Mouse (Mus musculus): ENCODE data around the gene Cit. TPM values are rescaled to one million over a fixed set of nuclear protein-coding genes. Genes with fewer than 3 reads are reported as not detected.

Gene Cit
- polyA plus RNA-seq, 1 experiment = 14.1 TPM

DNA sequence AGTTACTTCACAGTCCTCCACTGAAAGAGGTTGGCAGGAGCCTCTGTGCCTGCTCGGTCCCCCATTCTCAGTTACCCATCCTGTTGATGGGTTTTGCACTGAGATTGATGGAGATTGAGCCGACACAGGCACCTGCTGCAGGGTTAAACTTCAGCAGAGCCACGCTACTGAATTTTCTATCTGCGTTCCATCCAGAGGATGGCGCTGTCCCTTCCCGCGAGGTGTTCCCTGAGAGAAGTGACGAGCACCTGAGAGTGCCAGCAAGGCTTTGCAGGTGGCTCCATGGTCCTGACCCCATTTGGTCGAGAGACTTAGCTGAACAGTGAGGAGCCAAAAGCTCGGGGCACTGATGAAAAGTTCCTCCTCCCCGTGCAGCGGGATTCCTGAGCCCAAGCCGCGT lies 111.0 kb downstream of the Cit start:
- over 99% methylated on average over 14 of the region's 14 CpGs for WGBS
- H3K4me3 ChIP-seq (ENCODE audit: control insufficient read depth, insufficient read depth, low read length) = no peak overlapping the region
- no peaks in the 10 kb centered on the region for H3K4me1 ChIP-seq (replicated peaks; ENCODE audit: control insufficient read depth, insufficient read depth, low read length)
- DNase-seq = no peak
- H3K27me3 ChIP-seq (ENCODE audit: control insufficient read depth, insufficient read depth, low read length) = no peaks in the 10 kb centered on the region
- H3K36me3 ChIP-seq (ENCODE audit: control insufficient read depth, insufficient read depth, low read length) = peaks cover 12% of the 10 kb centered on the region
- TF ChIP-seq CTCF (IDR thresholded peaks at IDR 0.05; ENCODE audit: borderline replicate concordance, control insufficient read depth, extremely low read depth, insufficient read depth, low read length, poor library complexity) (no peak), POLR2A (IDR thresholded peaks at IDR 0.05; ENCODE audit: control insufficient read depth, extremely low read depth, insufficient read depth, low read length, poor library complexity) (no peak)
- H3K27ac ChIP-seq (ENCODE audit: control insufficient read depth, insufficient read depth, low read length) = no peak overlapping the region

DNA sequence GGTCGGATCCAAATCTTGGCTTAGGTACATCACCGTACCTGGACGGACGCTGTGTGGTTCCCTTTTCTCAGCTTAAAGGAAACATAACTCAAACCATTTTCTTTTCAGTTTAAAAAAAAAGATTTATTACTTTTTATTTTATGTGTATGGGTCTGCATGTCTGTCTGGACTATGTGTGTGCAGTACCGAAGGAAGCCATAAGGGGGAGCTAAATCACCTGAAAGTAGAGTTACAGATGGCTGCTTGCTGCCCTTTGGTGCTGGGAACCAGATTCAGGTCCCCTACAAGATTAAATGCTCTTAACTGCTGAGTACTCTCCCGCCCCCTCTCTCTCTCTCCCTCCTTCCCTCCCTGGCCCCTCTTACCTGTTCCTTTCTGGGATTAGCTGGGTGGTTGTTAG lies 112.1 kb downstream of the Cit start:
- no peak overlapping the region for H3K4me3 ChIP-seq (ENCODE audit: control insufficient read depth, insufficient read depth, low read length)
- DNase-seq = no peak
- no peak overlapping the region for H3K27ac ChIP-seq (ENCODE audit: control insufficient read depth, insufficient read depth, low read length)
- no peaks in the 10 kb centered on the region for H3K4me1 ChIP-seq (replicated peaks; ENCODE audit: control insufficient read depth, insufficient read depth, low read length)
- H3K36me3 ChIP-seq (ENCODE audit: control insufficient read depth, insufficient read depth, low read length) = peaks cover 8% of the 10 kb centered on the region
- no peaks in the 10 kb centered on the region for H3K27me3 ChIP-seq (ENCODE audit: control insufficient read depth, insufficient read depth, low read length)
- no peak for TF ChIP-seq POLR2A (IDR thresholded peaks at IDR 0.05; ENCODE audit: control insufficient read depth, extremely low read depth, insufficient read depth, low read length, poor library complexity)
- WGBS = 98% methylated on average over 6 of the region's 6 CpGs

DNA sequence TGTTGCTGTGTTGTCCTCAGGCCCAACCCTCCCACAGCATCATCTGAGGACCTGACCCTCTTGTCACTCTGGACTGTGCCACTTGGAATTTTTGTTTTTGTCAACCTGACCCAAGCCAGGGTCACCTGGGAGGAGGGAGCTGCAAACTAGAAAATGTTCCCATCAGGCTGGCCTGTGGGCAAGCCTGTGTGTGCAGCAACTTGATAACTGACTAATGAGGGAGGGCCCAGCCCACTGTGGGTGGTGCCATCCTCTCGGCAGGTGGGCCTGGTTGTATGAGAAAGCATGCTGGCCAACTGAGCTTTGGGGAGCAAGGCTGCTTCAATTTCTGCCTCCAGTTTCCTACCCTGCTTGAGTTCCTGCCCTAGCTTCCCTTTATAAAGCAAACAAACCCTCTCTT lies 113.3 kb downstream of the Cit start:
- Histone ChIP-seq H3K4me3 (ENCODE audit: control insufficient read depth, insufficient read depth, low read length) (no peak overlapping the region), H3K36me3 (ENCODE audit: control insufficient read depth, insufficient read depth, low read length) (peaks cover 8% of the 10 kb centered on the region; the same call in 1 of the 2 replicates), H3K27ac (ENCODE audit: control insufficient read depth, insufficient read depth, low read length) (no peak overlapping the region), H3K27me3 (ENCODE audit: control insufficient read depth, insufficient read depth, low read length) (no peaks in the 10 kb centered on the region), H3K4me1 (replicated peaks; ENCODE audit: control insufficient read depth, insufficient read depth, low read length) (no peaks in the 10 kb centered on the region)
- 92% methylated on average over 1 of the region's 1 CpGs for WGBS
- DNase-seq = no peak
- TF ChIP-seq CTCF (IDR thresholded peaks at IDR 0.05; ENCODE audit: borderline replicate concordance, control insufficient read depth, extremely low read depth, insufficient read depth, low read length, poor library complexity) = no peak
- no peak for TF ChIP-seq POLR2A (IDR thresholded peaks at IDR 0.05; ENCODE audit: control insufficient read depth, extremely low read depth, insufficient read depth, low read length, poor library complexity)

DNA sequence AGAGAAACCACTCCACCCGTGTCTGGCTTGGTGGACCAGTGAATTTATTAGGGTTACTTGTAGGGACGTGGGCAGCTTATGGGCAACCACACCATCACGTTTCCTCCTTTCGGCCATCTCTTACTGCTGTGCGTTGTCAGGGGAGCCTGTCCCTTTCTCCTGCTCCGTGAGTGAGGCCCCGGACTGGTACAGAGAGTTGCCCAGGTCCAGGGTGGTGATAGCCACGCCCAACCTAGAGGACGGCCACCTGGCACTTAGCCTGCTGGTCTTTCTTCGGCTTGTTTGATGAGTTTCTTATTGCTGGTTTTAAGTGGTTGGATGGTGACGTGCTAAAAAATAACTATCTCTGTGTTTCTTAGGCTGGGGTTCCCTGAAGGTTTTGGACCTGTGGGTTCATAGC lies 113.7 kb downstream of the Cit start:
- H3K4me1 ChIP-seq (replicated peaks; ENCODE audit: control insufficient read depth, insufficient read depth, low read length) = no peaks in the 10 kb centered on the region
- no peak overlapping the region for H3K27ac ChIP-seq (ENCODE audit: control insufficient read depth, insufficient read depth, low read length)
- no peak for DNase-seq
- H3K4me3 ChIP-seq (ENCODE audit: control insufficient read depth, insufficient read depth, low read length) = no peak overlapping the region
- TF ChIP-seq CTCF (IDR thresholded peaks at IDR 0.05; ENCODE audit: borderline replicate concordance, control insufficient read depth, extremely low read depth, insufficient read depth, low read length, poor library complexity) (no peak), POLR2A (IDR thresholded peaks at IDR 0.05; ENCODE audit: control insufficient read depth, extremely low read depth, insufficient read depth, low read length, poor library complexity) (no peak)
- H3K36me3 ChIP-seq (ENCODE audit: control insufficient read depth, insufficient read depth, low read length) = peaks cover 8% of the 10 kb centered on the region; the same call in 1 of the 2 replicates
- H3K27me3 ChIP-seq (ENCODE audit: control insufficient read depth, insufficient read depth, low read length) = no peaks in the 10 kb centered on the region
- 96% methylated on average over 11 of the region's 11 CpGs for WGBS

DNA sequence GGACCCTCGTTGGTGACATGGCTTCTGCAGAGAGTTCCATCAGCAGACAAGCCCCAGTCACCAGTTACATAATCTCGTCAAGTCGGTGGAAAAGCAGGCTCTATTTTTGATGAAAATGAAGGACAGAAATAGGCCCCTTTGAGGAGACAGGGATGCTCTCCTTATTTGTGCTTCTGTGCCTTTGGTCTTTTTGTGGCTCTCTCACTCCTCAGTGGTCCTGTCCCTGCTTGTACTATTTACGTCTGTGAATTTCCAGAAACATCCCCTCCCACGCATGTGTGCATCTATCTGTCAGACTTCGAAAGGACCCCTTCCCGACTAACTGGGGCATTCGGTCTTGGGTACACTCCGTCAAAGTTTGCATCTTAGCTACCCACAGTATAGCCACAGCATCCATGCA lies 116.7 kb downstream of the Cit start:
- Histone ChIP-seq H3K4me3 (ENCODE audit: control insufficient read depth, insufficient read depth, low read length) (no peak overlapping the region), H3K36me3 (ENCODE audit: control insufficient read depth, insufficient read depth, low read length) (0 out of 2 replicates have a peak, but pooled peaks cover 1% of the 10 kb centered on the region), H3K27me3 (ENCODE audit: control insufficient read depth, insufficient read depth, low read length) (no peaks in the 10 kb centered on the region), H3K27ac (ENCODE audit: control insufficient read depth, insufficient read depth, low read length) (no peak overlapping the region), H3K4me1 (replicated peaks; ENCODE audit: control insufficient read depth, insufficient read depth, low read length) (no peaks in the 10 kb centered on the region)
- no peak for DNase-seq
- no peak for TF ChIP-seq CTCF (IDR thresholded peaks at IDR 0.05; ENCODE audit: borderline replicate concordance, control insufficient read depth, extremely low read depth, insufficient read depth, low read length, poor library complexity)
- no peak for TF ChIP-seq POLR2A (IDR thresholded peaks at IDR 0.05; ENCODE audit: control insufficient read depth, extremely low read depth, insufficient read depth, low read length, poor library complexity)
- WGBS = 98% methylated on average over 9 of the region's 9 CpGs

DNA sequence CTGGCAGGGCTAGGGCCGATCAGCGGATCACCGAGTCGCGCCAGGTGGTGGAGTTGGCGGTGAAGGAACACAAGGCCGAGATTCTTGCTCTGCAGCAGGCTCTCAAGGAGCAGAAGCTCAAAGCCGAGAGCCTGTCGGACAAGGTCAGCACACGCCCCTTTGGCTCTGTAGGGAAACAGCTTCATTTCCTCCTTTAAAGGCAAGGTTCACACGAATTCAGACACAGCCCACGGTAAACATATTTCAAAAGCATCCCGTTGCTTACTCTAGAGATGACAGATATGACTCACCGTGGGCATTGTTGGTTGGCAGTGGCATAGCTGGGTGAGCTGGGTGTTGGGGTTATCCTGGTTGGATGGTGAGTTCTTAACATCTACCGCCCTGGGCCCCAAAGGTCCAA lies 126.2 kb downstream of the Cit start:
- DNase-seq = no peak
- H3K27ac ChIP-seq (ENCODE audit: control insufficient read depth, insufficient read depth, low read length) = no peak overlapping the region

DNA sequence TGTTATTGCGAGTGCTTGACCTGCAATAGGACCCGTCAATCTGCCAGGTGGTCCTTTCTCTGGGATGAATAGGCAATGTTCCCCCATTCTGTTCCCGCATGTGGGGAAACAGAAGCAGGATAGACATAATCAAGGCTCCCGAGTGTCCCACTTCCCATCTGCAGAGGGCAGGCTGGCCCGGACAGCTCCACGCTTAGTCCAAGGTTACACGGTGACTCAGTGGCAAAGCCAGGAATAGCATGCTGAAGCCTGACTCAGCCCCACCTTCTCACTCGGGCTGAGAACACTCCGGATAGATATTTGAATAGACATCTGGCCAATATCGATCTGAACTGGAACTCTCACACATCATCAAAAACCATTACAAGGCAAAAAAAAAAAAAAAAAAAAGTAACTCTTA lies 130.6 kb downstream of the Cit start:
- Histone ChIP-seq H3K36me3 (ENCODE audit: control insufficient read depth, insufficient read depth, low read length) (peaks cover 11% of the 10 kb centered on the region; the same call in 1 of the 2 replicates), H3K27me3 (ENCODE audit: control insufficient read depth, insufficient read depth, low read length) (no peaks in the 10 kb centered on the region), H3K4me3 (ENCODE audit: control insufficient read depth, insufficient read depth, low read length) (no peak overlapping the region), H3K27ac (ENCODE audit: control insufficient read depth, insufficient read depth, low read length) (no peak overlapping the region), H3K4me1 (replicated peaks; ENCODE audit: control insufficient read depth, insufficient read depth, low read length) (no peaks in the 10 kb centered on the region)
- no peak for DNase-seq
- no peak for TF ChIP-seq CTCF (IDR thresholded peaks at IDR 0.05; ENCODE audit: borderline replicate concordance, control insufficient read depth, extremely low read depth, insufficient read depth, low read length, poor library complexity)
- TF ChIP-seq POLR2A (IDR thresholded peaks at IDR 0.05; ENCODE audit: control insufficient read depth, extremely low read depth, insufficient read depth, low read length, poor library complexity) = no peak
- 97% methylated on average over 10 of the region's 10 CpGs for WGBS

More for the DNA sequence above, 126.2 kb downstream of the Cit start:
- H3K36me3 ChIP-seq (ENCODE audit: control insufficient read depth, insufficient read depth, low read length) = peaks cover 14% of the 10 kb centered on the region; the same call in 1 of the 2 replicates
- H3K4me3 ChIP-seq (ENCODE audit: control insufficient read depth, insufficient read depth, low read length) = no peak overlapping the region
- WGBS = 93% methylated on average over 15 of the region's 15 CpGs
- no peak for TF ChIP-seq POLR2A (IDR thresholded peaks at IDR 0.05; ENCODE audit: control insufficient read depth, extremely low read depth, insufficient read depth, low read length, poor library complexity)
- no peak for TF ChIP-seq CTCF (IDR thresholded peaks at IDR 0.05; ENCODE audit: borderline replicate concordance, control insufficient read depth, extremely low read depth, insufficient read depth, low read length, poor library complexity)
- no peaks in the 10 kb centered on the region for H3K27me3 ChIP-seq (ENCODE audit: control insufficient read depth, insufficient read depth, low read length)
- no peaks in the 10 kb centered on the region for H3K4me1 ChIP-seq (replicated peaks; ENCODE audit: control insufficient read depth, insufficient read depth, low read length)
